Mouse (Mus musculus): Measurements from ENCODE around the gene Mrpl22.

DNA sequence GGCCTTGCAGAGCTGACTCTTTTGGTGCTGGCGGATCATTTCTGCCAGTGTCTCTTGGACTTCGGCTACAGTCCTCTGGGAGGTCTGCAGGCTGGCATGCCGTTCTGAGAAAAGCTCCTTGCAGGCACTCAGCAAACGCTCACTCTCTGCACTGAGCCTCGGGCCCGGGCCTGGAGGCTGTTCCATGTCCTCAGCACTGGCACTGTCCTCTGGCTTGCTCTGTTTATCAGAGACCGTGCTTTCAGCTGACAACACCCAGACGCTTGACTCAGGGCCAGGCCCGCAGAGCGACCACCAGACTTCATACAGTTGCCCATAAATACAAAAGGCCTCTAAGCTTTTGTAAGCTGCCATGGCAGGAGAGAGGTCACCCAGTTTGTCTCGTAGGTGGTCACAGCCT lies 46.4 kb upstream of the Mrpl22 start:
- no peak for TF ChIP-seq POLR2A (IDR thresholded peaks at IDR 0.05; ENCODE audit: insufficient read depth, low read depth, low read length)
- no peak for TF ChIP-seq CTCF (IDR thresholded peaks at IDR 0.05; ENCODE audit: insufficient read depth, low read depth, low read length)

Measured in olfactory bulb, adult 2 months (tissue).